Mouse (Mus musculus): ENCODE measurements at regions not wholly inside any gene's neighbourhood (a gene's known extent, or its start where the extent isn't known, plus 50 kb on each side); places are given as distances from the start of the nearest gene placed in this dataset.

GRCm38 (mm10) chr9:97224549-97224948 lies 113.6 kb upstream of the Slc25a36 start:
- H3K9ac ChIP-seq (ENCODE audit: low read depth, low read length), result no peak overlapping the region
- no peak overlapping the region for H3K4me2 ChIP-seq (ENCODE audit: low read depth, low read length)
- no peak for ATAC-seq
- H3K27ac ChIP-seq (ENCODE audit: low read length), result no peak overlapping the region
- H3K36me3 ChIP-seq (ENCODE audit: control insufficient read depth, insufficient read depth, low read length), result no peaks in the 10 kb centered on the region
- no peaks in the 10 kb centered on the region for H3K9me3 ChIP-seq (ENCODE audit: control insufficient read depth, low read length)
- no peak overlapping the region for H3K4me3 ChIP-seq (ENCODE audit: low read length)
- 40% methylated on average over 7 of the region's 7 CpGs for WGBS
- H3K4me1 ChIP-seq (ENCODE audit: control insufficient read depth, insufficient read depth, low read length), result no peaks in the 10 kb centered on the region
- no peaks in the 10 kb centered on the region for H3K27me3 ChIP-seq (replicated peaks; ENCODE audit: control insufficient read depth, insufficient read depth, low read length)

GRCm38 (mm10) chr9:97214806-97215205 lies 103.8 kb upstream of the Slc25a36 start:
- Histone ChIP-seq H3K4me2 (ENCODE audit: low read depth, low read length) (no peak overlapping the region), H3K4me3 (ENCODE audit: low read length) (no peak overlapping the region), H3K9ac (ENCODE audit: low read depth, low read length) (no peak overlapping the region), H3K27me3 (replicated peaks; ENCODE audit: control insufficient read depth, insufficient read depth, low read length) (no peaks in the 10 kb centered on the region), H3K4me1 (ENCODE audit: control insufficient read depth, insufficient read depth, low read length) (no peaks in the 10 kb centered on the region), H3K27ac (ENCODE audit: low read length) (no peak overlapping the region), H3K9me3 (ENCODE audit: control insufficient read depth, low read length) (no peaks in the 10 kb centered on the region), H3K36me3 (ENCODE audit: control insufficient read depth, insufficient read depth, low read length) (no peaks in the 10 kb centered on the region)
- WGBS, result 34% methylated on average over 2 of the region's 2 CpGs
- ATAC-seq, result no peak

- Histone ChIP-seq H3K4me1 (ENCODE audit: control insufficient read depth, insufficient read depth, low read length) (no peaks in the 10 kb centered on the region), H3K36me3 (ENCODE audit: control insufficient read depth, insufficient read depth, low read length) (no peaks in the 10 kb centered on the region), H3K4me2 (ENCODE audit: low read depth, low read length) (no peak overlapping the region), H3K4me3 (ENCODE audit: low read length) (no peak overlapping the region), H3K27me3 (replicated peaks; ENCODE audit: control insufficient read depth, insufficient read depth, low read length) (no peaks in the 10 kb centered on the region), H3K9me3 (ENCODE audit: control insufficient read depth, low read length) (no peaks in the 10 kb centered on the region), H3K27ac (ENCODE audit: low read length) (no peak overlapping the region), H3K9ac (ENCODE audit: low read depth, low read length) (no peak overlapping the region)
- no peak for ATAC-seq
- 90% methylated on average over 14 of the region's 14 CpGs for WGBS
These were observed 79.4 kb upstream of the Slc25a36 start for GRCm38 (mm10) chr9:97190321-97190860.

GRCm38 (mm10) chr9:97189646-97190045 lies 78.7 kb upstream of the Slc25a36 start:
- no peaks in the 10 kb centered on the region for H3K9me3 ChIP-seq (ENCODE audit: control insufficient read depth, low read length)
- H3K4me1 ChIP-seq (ENCODE audit: control insufficient read depth, insufficient read depth, low read length), result no peaks in the 10 kb centered on the region
- ATAC-seq, result no peak
- H3K4me2 ChIP-seq (ENCODE audit: low read depth, low read length), result no peak overlapping the region
- 71% methylated on average over 4 of the region's 4 CpGs for WGBS
- H3K36me3 ChIP-seq (ENCODE audit: control insufficient read depth, insufficient read depth, low read length), result no peaks in the 10 kb centered on the region
- H3K27me3 ChIP-seq (replicated peaks; ENCODE audit: control insufficient read depth, insufficient read depth, low read length), result no peaks in the 10 kb centered on the region
- no peak overlapping the region for H3K4me3 ChIP-seq (ENCODE audit: low read length)
- H3K27ac ChIP-seq (ENCODE audit: low read length), result no peak overlapping the region
- no peak overlapping the region for H3K9ac ChIP-seq (ENCODE audit: low read depth, low read length)

GRCm38 (mm10) chr9:97188616-97189330 lies 77.8 kb upstream of the Slc25a36 start:
- H3K9ac ChIP-seq (ENCODE audit: low read depth, low read length), result no peak overlapping the region
- ATAC-seq, result no peak
- no peaks in the 10 kb centered on the region for H3K27me3 ChIP-seq (replicated peaks; ENCODE audit: control insufficient read depth, insufficient read depth, low read length)
- H3K4me1 ChIP-seq (ENCODE audit: control insufficient read depth, insufficient read depth, low read length), result no peaks in the 10 kb centered on the region
- 74% methylated on average over 7 of the region's 7 CpGs for WGBS
- no peak overlapping the region for H3K4me2 ChIP-seq (ENCODE audit: low read depth, low read length)
- no peaks in the 10 kb centered on the region for H3K9me3 ChIP-seq (ENCODE audit: control insufficient read depth, low read length)
- no peak overlapping the region for H3K27ac ChIP-seq (ENCODE audit: low read length)
- H3K4me3 ChIP-seq (ENCODE audit: low read length), result no peak overlapping the region
- H3K36me3 ChIP-seq (ENCODE audit: control insufficient read depth, insufficient read depth, low read length), result no peaks in the 10 kb centered on the region

- no peak overlapping the region for H3K4me3 ChIP-seq (ENCODE audit: low read length)
- no peak overlapping the region for H3K27ac ChIP-seq (ENCODE audit: low read length)
- no peak overlapping the region for H3K4me2 ChIP-seq (ENCODE audit: low read depth, low read length)
- no peaks in the 10 kb centered on the region for H3K4me1 ChIP-seq (ENCODE audit: control insufficient read depth, insufficient read depth, low read length)
- ATAC-seq, result no peak
- 72% methylated on average over 5 of the region's 5 CpGs for WGBS
- H3K27me3 ChIP-seq (replicated peaks; ENCODE audit: control insufficient read depth, insufficient read depth, low read length), result no peaks in the 10 kb centered on the region
- no peak overlapping the region for H3K9ac ChIP-seq (ENCODE audit: low read depth, low read length)
- H3K9me3 ChIP-seq (ENCODE audit: control insufficient read depth, low read length), result no peaks in the 10 kb centered on the region
- H3K36me3 ChIP-seq (ENCODE audit: control insufficient read depth, insufficient read depth, low read length), result no peaks in the 10 kb centered on the region
These were observed 62.4 kb upstream of the Slc25a36 start for GRCm38 (mm10) chr9:97173230-97173951.

GRCm38 (mm10) chr9:97172075-97172474 lies 61.1 kb upstream of the Slc25a36 start:
- Histone ChIP-seq H3K9ac (ENCODE audit: low read depth, low read length) (no peak overlapping the region), H3K4me1 (ENCODE audit: control insufficient read depth, insufficient read depth, low read length) (no peaks in the 10 kb centered on the region), H3K27ac (ENCODE audit: low read length) (no peak overlapping the region), H3K4me2 (ENCODE audit: low read depth, low read length) (no peak overlapping the region), H3K36me3 (ENCODE audit: control insufficient read depth, insufficient read depth, low read length) (no peaks in the 10 kb centered on the region), H3K4me3 (ENCODE audit: low read length) (no peak overlapping the region), H3K27me3 (replicated peaks; ENCODE audit: control insufficient read depth, insufficient read depth, low read length) (no peaks in the 10 kb centered on the region), H3K9me3 (ENCODE audit: control insufficient read depth, low read length) (no peaks in the 10 kb centered on the region)
- whole genome bisulfite sequencing, result 21% methylated on average over 3 of the region's 3 CpGs
- no peak for ATAC-seq

GRCm38 (mm10) chr9:97171484-97171883 lies 60.5 kb upstream of the Slc25a36 start:
- no peak for ATAC-seq
- H3K9ac ChIP-seq (ENCODE audit: low read depth, low read length), result no peak overlapping the region
- H3K27me3 ChIP-seq (replicated peaks; ENCODE audit: control insufficient read depth, insufficient read depth, low read length), result no peaks in the 10 kb centered on the region
- no peaks in the 10 kb centered on the region for H3K36me3 ChIP-seq (ENCODE audit: control insufficient read depth, insufficient read depth, low read length)
- H3K27ac ChIP-seq (ENCODE audit: low read length), result no peak overlapping the region
- WGBS, result 89% methylated on average over 4 of the region's 4 CpGs
- H3K4me2 ChIP-seq (ENCODE audit: low read depth, low read length), result no peak overlapping the region
- H3K4me1 ChIP-seq (ENCODE audit: control insufficient read depth, insufficient read depth, low read length), result no peaks in the 10 kb centered on the region
- no peak overlapping the region for H3K4me3 ChIP-seq (ENCODE audit: low read length)
- no peaks in the 10 kb centered on the region for H3K9me3 ChIP-seq (ENCODE audit: control insufficient read depth, low read length)

GRCm38 (mm10) chr9:97170836-97171235 lies 59.9 kb upstream of the Slc25a36 start:
- Histone ChIP-seq H3K4me3 (ENCODE audit: low read length) (no peak overlapping the region), H3K4me2 (ENCODE audit: low read depth, low read length) (no peak overlapping the region), H3K36me3 (ENCODE audit: control insufficient read depth, insufficient read depth, low read length) (no peaks in the 10 kb centered on the region), H3K27me3 (replicated peaks; ENCODE audit: control insufficient read depth, insufficient read depth, low read length) (no peaks in the 10 kb centered on the region), H3K9me3 (ENCODE audit: control insufficient read depth, low read length) (no peaks in the 10 kb centered on the region), H3K27ac (ENCODE audit: low read length) (no peak overlapping the region), H3K9ac (ENCODE audit: low read depth, low read length) (no peak overlapping the region), H3K4me1 (ENCODE audit: control insufficient read depth, insufficient read depth, low read length) (no peaks in the 10 kb centered on the region)
- WGBS, result 79% methylated on average over 1 of the region's 1 CpGs
- no peak for ATAC-seq

Measured in intestine, embryonic 16.5 days (tissue).